Comparison of ENCODE assay signal across 2 mouse cellular contexts in the genomic region with DNA sequence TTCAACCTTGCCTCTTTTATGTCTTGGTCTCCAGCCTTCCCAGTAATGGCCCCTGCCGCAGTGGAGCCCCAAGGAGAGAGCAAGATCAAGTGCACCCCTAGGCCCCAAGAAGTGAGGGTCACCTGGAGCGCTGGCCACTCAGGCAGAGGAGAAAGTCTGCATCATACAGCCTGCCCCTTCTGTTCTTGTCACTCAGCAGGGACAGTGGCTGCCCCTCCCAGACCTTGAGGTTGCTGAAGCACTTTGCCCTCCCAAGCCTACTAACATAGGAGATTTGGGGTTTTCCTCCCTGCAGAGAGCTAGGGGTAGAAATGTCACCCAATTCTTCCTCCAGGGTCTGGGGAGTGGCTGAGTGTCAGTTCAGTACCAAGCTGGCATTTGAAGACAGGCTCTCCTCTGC.
TF ChIP-seq lines count a peak whose summit lies in the region.

No protein-coding gene starts in this region.

TF ChIP-seq in ES-E14, 5 proteins besides CTCF, POLR2A, EP300 and RAD21:
- TF ChIP-seq ZC3H11A (IDR thresholded peaks at IDR 0.05; ENCODE audit: borderline replicate concordance, low read depth, low read length) (no peak), ZNF384 (IDR thresholded peaks at IDR 0.05; ENCODE audit: low read depth, low read length) (no peak), MAFK (IDR thresholded peaks at IDR 0.05; ENCODE audit: insufficient read depth, low read depth, low read length) (no peak), CHD2 (IDR thresholded peaks at IDR 0.05; ENCODE audit: low read depth, low read length) (no peak), HCFC1 (IDR thresholded peaks at IDR 0.05; ENCODE audit: borderline replicate concordance, insufficient read depth, low read length) (no peak)
TF ChIP-seq in ES-E14: peak in this region for 0.

TF ChIP-seq in myocyte, 11 proteins besides CTCF, POLR2A, EP300 and RAD21:
- no peak for TF ChIP-seq TCF12 (IDR thresholded peaks at IDR 0.05; ENCODE audit: insufficient read depth, poor library complexity, severe bottlenecking)
- TF ChIP-seq MAX (IDR thresholded peaks at IDR 0.05; ENCODE audit: low read depth): no peak
- TF ChIP-seq MYOD1 (IDR thresholded peaks at IDR 0.05; ENCODE audit: control insufficient read depth in 1 of 3, insufficient read length in 2 of 3, low read depth in 2 of 3): peak in 2 of 3 experiments; percentile 52 to 53
- no peak for TF ChIP-seq MYOG (IDR thresholded peaks at IDR 0.05; ENCODE audit: control insufficient read depth in 1 of 3, insufficient read depth in 1 of 3, insufficient read length in 2 of 3, low read depth in 2 of 3)
